Mouse (Mus musculus): ENCODE results near the gene Defb48.
A peak's percentile ranks its signal among the peaks of the same experiment; 100 is the strongest.

Defb48 gene

DNA sequence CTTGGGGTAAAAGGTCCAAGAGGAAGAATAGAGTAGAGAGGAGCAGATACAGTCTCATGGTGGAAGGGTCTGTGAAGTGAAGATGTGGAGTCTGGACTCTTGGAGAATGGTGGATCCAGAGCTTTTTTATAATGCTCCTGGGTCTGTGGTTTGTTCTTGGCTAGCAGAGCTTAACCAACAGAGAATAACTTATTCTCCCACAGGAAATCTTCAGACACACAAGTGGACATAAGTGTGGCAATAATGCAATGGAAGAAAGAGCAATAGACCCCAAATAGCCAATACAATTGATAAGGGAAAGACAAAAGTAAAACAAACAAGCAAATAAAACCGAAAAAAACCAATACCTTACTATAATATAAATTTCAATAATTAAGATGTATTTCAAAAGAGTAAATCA lies at the start of gene Defb48:
TSS of gene Defb48 (minus strand) at position 101 of the 400 bp plus-strand sequence.
- DNase-seq, result no peak

DNA sequence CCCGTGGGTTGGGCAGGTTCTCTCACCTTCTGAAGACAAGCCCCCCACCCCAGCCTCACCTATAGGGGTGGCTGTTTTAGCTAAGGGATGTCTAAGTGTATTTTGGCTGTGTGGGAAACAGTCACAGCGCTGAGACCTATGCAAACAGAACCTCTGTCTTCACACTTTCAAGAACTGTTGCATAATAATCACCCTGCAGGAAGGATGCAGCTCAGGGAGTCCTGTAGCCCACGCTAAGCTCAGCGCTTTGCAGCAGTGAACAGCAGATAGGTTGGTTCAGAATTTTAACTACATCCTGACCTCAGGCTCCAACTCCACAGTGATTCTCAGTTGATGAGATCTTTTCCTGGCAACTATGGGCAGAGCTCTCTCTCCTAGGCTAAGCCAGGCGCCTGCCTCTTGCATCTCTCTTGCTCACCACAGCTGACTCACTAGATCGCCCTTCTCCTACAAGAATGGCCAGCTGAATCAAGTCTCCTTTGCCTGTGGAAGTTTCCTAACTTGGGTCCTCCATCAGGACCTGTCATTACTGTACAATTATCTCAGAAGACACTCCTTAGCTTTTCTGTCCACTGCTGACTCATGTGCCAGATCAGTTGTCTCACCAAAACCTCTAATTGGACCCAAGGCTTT lies 36.3 kb upstream of the Defb48 start:
- DNase-seq, result no peak

DNA sequence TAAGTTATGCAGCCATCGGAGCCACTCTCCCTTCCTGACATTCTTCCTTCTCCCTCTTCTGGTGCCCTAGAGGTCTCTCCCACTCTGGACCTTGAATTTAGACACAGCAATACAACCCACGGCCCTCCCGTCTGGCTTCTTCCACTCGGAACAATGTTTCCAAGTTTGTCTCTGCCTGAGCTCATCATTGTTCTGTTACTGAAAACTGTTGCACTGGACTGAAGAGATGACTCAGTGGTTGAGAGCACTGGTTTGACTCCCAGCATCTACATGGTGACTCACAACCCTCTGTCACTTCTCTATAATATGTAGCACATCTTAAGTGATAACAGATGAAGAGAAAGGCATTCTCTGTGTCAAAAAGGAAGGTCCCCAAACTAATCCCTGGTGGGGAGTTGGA lies 30.4 kb upstream of the Defb48 start:
- no peak for DNase-seq

DNA sequence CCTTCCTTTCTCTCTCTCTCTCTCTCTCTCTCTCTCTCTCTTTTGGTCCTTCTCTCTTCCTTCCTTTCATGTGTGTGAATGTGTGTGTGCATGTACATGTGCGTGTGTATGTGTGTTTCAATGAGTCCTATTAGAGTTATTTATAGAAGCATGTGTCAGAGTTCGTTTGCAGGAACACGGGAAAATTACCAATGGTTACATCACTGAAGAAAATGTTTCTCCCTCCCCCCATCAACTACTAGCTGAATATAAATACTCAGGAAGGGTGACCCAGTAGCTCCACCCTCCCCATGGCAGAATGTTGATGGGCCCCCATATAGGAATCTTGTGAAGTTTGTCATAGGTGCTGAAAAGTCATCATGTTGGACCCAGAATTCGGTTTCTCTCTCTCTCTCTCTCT lies 28.8 kb upstream of the Defb48 start:
- DNase-seq, result no peak

DNA sequence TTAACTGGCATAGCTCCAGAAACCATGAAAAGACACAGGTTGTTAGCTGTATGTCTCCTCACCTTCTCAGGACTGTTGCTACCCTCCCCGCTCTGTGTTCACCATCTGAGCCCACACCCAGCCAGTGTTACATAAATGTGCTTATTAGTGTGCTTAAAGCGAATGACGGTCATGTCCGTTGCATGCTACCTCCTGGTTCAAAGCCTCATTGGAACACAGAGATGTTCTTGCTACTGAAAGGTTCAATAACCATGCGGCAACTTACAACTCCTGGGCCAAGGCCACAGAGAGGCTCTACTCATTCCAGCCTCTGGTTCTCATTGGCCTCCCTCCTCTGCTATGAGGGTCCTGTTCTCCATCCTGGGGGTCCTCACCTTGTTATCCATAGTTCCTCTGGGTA lies 27.2 kb upstream of the Defb48 start, which contains the start of gene Defb43:
TSS of gene Defb43 (plus strand) at position 301 of the 400 bp plus-strand sequence.
- no peak for DNase-seq

DNA sequence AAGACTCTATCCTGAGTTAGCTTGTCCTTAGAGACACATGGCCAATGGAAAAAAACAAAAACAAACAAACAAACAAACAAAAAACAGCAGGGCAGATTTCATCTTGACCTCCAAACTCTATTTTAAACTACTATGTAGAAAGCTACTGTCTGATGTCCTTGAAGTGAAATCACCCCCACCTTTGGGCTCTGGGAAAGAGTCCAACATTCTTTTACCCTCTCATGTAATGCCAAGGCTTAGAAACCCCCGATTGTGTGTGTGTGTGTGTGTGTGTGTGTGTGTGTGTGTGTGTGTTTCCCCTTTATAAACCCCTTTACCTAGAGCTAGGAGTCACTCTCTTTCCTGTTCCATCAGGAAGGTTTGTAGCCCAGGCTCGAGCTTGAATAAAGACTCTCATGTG lies 18.3 kb upstream of the Defb48 start:
- no peak for DNase-seq

DNA sequence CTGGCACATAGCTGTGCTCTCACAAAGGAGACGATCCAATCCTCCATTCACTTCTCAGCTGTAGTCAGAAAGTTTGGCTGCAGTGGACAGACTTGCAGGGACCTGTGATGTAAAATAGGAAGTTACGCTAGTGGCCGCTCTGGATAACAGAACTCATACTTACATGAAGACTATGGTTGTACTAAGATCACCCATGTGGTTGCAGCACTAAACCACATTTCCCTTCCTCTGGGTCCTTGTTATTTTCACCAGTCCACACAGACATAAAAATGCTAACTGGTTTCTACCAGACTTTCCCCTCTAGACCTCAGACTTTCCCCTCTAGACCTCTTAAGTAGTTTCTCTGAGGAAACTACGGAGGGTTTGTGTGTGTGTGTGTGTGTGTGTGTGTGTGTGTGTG lies 14.7 kb upstream of the Defb48 start:
- no peak for DNase-seq

DNA sequence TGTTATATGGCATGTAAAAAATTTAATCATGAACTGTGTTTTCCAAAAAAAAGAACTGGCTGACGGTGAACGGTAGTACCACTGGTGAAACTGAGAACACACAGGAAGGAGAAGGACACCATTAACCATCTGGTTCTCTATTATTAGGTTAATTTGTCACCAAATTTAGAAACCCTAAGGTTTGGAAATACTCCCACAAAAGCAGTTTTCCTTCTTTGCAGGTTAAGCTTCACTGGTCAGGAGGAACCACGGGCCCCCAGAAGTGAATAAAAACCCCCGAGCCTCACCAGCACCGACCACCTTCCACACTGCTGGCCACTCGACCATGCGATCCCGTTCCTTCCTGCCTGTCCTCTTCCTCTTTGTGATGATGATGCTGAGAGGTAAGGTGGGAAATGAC lies 13.5 kb upstream of the Defb48 start, which contains the start of gene Defb47:
TSS of gene Defb47 (plus strand) at position 301 of the 400 bp plus-strand sequence.
- no peak for DNase-seq

DNA sequence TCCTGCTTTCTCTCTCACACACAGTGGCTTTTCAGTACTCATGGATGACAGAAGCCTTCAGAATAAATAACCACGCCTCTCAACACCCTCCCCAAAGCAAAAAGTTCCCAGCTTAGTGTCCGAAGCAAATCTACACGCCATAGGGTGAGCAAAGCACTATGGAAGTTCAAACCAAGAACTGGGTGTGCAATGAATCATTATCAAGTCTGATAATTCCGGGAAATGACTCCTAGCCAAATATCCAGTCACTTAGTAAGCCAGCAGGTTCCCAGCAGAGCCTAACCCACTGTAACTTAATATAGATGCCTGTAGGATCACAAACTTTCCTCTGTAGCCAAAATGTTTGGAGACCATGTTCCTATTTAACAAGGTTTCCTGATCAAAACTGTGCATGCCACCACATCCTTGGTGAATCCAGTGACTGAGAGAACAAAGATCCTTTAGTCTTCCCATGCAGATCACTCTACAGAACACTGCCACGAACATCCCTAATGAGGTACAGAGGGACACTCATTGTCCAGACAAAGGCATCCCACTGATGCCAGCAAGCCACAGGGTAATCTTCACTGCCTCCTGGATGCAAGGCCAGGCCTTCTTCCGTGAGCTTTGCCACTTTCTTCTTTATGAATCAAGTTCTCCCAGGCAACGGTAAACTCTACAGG lies 7.7 kb upstream of the Defb48 start:
- no peak for DNase-seq

DNA sequence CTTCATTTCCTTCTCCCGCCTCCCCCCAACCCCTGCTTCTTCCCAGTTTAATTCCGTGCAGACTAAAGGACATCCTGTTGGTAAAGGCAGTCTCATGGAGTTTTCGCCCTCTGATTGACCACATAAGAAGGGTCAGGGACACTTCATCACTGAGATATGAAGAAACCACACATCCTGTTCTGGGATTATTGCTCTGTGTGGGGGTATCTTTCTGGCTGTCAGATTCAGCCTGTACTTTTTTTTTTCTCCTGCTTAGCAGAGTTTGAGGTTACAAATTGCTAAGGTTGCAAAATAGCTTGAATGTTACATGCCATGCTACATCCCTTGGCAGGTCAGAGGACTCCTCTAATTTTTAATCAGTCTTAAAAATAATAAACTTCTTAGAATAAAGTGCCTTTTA lies 7.0 kb upstream of the Defb48 start:
- DNase-seq, result no peak

DNA sequence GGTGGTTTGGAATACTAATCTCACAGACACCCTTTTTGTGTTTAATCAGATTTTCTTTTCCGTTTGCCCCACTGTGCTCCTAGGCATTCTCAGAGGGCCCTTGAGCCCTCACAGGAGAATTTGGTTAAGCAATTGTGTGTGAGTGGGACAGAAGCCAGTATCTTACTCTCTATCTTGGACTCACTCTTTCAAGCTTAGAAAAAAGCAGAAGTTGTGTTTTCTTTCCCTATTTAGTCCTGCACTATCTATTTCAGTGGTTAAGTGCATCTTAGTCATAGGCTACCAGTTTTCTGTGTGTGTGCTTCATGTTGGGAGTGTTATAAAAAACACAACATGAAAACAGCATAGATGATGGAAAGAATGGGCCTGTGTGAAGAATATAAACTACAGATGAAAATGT lies 4.5 kb downstream of the Defb48 start:
- DNase-seq, result no peak

DNA sequence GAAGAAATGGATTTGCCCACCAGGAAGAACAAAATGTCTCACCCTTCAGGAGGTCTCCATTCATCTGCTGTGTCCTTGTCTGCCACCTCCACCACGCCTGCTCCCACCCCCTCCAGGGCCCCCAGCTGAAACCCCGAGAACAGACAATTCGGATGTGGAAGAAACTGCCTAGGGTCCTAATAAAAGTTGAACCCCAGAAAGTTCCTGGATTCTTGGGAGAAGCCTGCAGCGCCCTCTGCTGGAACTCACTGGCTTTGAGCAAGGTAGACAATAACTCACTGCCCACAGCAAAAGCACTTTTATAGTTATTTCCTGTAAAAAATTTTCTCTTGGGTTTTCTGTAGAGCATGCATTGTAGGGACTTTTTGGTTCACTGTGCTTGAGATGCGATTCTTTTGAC lies 9.3 kb downstream of the Defb48 start:
- DNase-seq, result peak; percentile 88

DNA sequence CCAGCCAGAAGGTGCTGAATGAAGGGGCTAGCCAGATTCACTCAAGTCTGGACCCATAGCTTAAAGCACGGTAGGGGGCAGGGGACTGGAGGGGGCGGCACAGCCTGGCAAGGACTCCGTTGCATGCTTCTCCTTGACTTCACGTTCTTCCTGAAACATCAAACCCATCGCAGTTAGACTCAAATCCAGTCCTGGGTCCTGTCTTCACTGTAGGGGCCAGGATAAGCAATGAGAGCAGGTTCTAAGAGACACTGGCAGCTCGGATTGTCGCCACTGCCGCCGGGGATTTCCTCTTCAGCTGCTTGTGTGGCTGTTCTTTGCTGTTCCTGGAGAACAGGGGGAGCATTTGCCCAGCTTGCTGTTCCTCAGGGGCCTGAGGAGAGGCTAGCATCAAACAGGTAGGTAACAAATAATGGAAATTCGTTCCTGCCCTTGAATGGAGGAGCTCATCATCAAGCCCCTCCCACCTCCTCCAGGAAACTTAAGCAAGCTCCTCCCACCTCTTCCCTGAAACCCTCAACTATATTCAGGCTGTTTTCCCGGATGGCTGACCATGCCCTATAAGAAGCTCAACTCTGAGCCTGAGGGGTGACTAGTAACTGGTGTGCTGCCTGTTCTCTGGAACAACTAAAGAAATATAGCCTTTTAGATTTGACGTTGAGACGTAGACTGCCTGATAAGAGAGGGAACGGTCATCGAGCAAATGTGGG lies 18.3 kb downstream of the Defb48 start:
- DNase-seq, result no peak

DNA sequence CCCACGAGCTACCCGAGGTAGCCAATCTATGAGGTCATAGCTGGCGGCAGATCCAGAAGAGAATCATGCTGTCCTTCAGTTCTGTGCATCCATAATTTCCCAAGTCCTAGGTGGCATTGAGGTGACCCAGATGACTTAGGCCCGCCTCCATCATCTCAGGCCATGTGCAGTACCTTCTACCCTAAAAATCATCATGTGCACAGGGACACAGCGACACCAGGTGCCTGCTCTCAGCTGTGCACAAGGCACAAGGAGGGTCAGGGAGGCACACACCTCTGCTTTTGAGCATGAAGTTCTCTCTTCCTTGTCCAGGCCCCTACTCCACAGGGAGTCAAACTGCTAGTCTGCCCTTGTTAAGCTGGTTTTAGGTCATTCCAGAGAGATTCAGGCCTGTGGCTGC lies 19.0 kb downstream of the Defb48 start:
- no peak for DNase-seq

DNA sequence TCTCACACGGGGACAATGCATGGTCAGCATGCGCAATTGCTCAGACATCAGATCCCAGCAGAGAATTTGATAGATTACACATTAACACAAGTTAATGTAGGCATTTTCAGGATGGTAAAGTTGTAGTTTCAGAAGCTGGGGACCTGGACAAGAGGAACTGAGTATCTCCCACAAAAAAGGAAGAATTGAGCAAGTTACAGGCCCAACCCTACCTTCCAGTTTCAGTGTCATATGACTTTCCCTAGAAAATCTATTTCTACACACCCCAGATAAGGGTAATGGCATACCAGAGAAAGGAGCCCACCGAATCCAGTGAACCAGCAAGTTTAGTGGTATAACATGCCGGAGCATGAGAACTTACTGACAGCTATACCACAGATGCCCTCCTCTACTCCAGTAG lies 20.7 kb downstream of the Defb48 start:
- DNase-seq, result no peak

DNA sequence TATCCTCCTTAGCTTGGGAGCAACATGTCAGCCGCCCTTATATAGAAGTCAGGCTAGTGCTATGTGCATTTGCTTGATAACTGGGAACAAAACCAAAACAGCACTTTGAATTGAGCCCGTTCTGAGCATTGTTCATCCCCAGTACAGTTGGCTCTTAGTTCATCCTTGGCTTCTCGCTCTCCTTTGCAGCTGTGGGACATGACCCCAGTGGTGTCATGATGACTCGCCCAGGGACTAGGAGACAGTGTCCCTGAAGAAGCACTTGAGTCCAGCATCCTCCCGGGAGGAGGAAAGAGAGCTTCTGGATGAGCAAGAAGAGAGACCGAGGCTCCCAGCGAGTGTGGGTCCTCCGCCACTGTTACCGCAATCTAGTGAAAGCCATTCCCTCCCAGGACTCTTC lies 28.2 kb downstream of the Defb48 start:
- DNase-seq, result no peak

DNA sequence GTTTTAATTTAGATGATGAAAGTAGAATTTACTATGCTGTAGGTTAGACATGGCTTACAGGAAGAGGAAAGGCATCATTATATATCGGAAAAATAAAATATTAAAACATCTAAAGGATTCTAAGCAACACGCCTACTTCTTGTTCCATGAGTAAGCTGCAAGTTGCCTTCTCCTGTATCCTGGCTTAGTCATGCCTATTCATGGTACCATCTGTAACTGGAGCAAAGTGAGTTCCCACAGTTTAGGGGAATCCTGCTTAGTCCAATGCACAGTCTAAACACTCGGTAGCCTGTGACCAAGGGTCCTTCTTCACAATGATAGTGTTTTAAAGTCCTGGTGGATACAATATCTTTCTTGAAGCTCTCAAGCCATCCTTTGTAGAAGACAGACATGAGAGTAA lies 37.5 kb downstream of the Defb48 start:
- DNase-seq, result no peak

DNA sequence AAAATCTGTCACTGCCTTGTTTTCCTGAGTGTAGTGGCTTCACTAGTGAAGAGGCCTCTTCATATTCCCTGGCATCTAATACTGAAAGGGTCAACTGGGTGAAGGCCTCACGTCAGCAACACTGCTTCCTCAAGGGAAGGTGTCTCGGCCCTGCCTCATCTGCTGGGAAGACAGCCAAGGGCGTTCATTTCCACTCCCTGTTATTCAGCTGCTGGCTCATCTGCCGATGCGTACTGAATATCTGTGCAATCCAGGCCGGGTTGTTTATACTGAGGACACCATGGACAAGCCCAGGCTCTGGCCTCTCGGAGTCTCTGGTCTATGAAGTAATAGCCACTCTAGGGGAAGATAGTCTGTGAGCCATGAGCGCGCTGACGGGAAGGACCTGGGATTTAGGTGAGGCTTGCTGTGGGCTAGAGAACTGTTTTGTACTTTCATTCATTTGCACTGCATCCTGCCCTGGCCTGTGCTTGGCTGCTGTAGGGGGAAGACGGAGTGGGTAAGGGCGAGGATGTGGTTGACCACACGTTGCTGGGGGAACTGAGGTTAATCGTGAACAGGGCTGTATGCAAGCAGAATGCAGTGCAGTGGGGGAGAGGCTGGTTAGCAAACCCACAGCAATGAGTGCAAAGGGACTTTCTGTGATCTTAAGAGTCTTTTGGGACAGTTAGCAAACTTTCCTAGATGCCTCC lies 43.8 kb downstream of the Defb48 start:
- DNase-seq, result no peak

DNA sequence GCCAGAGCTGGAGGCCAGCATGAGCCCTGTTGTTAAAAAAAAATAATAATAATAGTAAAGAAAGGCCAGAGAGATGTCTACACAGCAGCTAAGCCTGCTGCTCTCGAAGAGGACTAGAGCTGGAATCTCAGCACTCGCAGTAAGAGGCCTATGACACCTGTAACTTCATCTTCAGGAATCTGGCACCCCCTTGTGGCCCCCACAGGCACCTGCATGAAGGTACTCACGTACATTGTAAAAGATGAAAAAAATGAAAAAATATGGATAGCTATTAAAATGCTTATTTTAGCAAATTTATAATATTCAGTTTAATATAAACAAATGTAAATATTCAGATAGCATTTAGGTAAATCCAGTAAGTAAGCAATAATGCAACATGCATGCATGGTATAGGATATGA lies 44.9 kb downstream of the Defb48 start:
- DNase-seq, result no peak

DNA sequence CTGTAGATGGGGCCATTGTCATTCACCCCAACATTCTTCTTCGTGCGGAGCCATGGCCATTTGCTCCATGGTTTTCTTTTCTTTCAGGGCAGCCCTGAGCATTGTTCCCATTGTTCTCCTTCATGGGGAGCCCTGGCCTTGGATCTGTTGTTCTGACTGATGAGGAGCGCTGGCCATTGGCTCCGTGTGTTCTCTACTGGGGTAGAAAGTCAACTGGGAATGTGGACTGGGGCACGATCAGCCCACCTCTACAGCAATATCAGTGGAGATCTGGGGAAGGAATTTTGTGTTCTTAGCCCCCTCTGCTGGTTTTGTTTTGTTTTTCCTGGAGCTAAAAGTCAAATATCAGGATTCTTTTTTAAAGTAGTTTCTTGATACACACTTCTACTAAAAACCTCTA lies 46.6 kb downstream of the Defb48 start:
- DNase-seq, result peak; percentile 13

DNA sequence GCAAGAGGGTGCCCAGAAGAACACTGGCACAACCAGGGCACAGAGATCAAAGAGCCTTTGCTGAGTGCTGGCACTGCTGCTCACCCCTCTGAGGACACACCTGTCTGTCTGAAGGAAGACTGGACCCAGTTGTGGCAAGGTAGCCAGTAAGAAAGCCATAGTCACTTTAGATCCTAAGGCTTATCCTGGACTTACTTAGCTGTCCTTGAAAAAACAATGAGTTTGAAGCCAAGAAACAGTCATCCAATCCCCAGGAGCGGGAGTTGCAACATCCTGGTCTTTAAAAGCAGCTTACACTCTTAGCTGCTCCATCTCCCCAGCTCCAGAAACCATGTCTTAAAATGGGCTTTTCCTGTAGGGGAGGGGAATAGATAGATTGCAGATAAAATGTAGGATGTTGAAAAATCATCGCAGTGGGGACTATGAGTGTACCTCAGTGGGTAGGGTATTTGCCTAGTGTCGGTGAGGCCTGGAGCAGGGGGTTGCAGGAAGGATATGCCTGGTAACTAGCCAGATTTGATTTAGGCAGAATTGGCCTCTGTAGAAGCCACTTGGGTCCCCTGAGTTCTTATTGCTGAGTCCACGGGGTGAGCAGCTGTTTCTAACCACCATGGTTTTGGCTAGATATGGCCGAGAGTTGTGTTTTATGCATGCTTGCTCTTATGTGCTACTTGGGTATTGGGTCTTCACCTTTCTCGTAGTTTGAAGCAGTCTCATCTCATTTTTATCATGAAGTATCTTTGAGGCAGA lies 47.5 kb downstream of the Defb48 start:
- no peak for DNase-seq

DNA sequence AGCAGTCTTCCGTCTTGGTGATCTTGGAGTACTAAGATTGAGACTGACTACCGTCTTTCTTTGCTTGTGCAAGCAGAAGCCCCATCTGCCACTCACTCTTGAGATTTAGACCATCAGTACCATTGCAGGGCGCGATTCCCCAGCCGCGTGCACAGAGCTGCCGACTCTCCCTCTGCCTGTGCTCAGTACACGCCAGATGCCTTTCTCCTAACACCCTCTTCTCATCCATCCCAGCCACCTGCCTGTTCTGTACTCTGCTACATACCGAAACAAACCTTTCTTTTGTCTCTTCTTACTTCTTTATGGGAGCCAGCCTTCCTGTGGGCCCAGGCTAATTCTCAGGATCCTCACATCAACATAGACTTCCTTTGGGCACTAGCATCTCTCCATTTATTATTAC lies 48.9 kb downstream of the Defb48 start:
- no peak for DNase-seq

DNA sequence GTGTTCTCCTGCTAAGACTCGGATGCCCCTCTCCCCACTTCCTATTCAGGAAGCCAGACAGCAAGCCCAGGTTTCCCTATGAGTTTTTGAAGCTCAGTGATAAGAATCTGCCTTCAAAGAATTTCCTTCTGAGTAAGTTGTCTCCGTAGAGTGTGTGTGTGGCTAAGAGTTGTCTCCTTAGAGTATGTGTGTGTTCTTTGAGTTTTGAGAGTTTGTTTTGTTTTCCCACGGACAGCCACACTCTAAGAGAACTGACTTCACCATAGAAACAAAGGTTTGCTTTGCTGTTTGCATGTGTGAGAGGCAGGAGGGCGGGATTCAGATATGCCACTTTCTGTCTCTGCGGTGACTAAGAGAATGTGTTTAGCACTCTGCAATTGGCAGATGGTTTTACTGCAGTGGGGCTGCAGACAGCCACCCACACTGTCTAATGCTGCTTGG lies 56.2 kb downstream of the Defb48 start:
- no peak for DNase-seq

All from right cerebral cortex, postnatal 4 days (tissue).